Mouse (Mus musculus) embryonic fibroblast, embryonic 13.5 days (primary cell): ENCODE data around the gene Adgrd1.

Experiments
- CTCF ChIP-seq: IDR thresholded peaks from 2 replicates; pipeline ENCODE4 v1.5.1; 2011; ENCODE audit warnings: mild to moderate bottlenecking, control low read depth, low read length, moderate library complexity, borderline replicate concordance; ENCODE audit not compliant: insufficient read depth
- POLR2A ChIP-seq: IDR thresholded peaks from 2 replicates; pipeline ENCODE4 v1.6.1; 2011; ENCODE audit warnings: low read depth, mild to moderate bottlenecking, control low read depth, low read length, moderate library complexity

- TF ChIP-seq CTCF (no peak), POLR2A (no peak)
These were observed 100.5 kb downstream of the Adgrd1 start for GRCm38 (mm10) chr5:129196971-129197519.
